Mouse (Mus musculus) liver, embryonic 14.5 days (tissue): ENCODE data around the gene Lcn3.

Experiments used
- CTCF ChIP-seq: IDR thresholded peaks from 2 replicates; pipeline ENCODE4 v1.5.1; 2016; ENCODE audit warnings: antibody characterized with exemption, low read depth, control low read depth
- EP300 ChIP-seq: IDR thresholded peaks from 2 replicates; pipeline ENCODE4 v1.6.1; 2016; ENCODE audit warnings: antibody characterized with exemption, low read depth

GRCm38 (mm10) chr2:25775991-25776390 is 10.6 kb downstream of the Lcn3 start:
- TF ChIP-seq EP300 (no peak), CTCF (no peak)
